In the genomic region with DNA sequence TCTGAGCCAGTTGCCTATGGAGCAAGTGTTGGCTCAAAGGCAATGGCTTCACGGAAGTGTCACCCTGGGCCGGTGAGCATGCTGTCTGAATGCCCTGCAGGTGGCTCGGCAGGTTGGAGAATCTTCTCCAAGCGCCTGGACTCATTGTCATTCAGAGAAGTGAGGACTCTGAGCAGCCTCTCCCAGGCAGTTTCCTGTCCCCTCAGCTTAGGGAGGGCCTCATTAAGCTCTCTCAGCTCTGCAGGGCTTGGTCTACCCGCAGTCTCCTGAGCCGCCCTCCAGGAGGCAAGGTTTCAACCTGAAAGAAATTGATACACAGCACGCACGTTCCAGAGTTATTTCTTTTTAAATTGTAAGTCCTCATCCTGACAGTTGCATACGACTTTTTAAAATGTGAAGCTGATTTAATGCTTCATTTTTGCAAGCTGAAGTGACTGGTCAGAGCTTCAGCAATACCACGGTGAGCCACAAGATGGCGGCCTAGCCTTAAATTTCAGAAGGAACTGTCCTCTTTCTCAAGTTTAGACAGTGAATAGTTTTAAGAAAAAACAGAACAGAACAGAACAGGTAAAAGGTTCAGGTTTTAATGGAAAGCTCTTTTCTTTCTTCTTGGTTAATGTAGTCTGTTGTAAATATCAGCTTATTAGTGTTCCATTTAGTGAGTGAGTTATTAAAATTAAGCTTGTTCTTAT, we compare ENCODE assay signal across 8 mouse cellular contexts. TPM values are rescaled to one million over a fixed set of nuclear protein-coding genes. Genes with fewer than 3 reads are reported as not detected.
A peak's percentile ranks its signal among the peaks of the same experiment; 100 is the strongest.
DNase-seq lines count a peak whose midpoint lies in the region; ATAC-seq lines count a peak whose summit lies in the region.

No protein-coding gene starts in this region.

- no peaks in the 10 kb centered on the region for H3K9me3 ChIP-seq in heart, embryonic 12.5 days (replicated peaks)
- H3K9me3 ChIP-seq in intestine, embryonic 15.5 days: no peaks in the 10 kb centered on the region
- no peaks in the 10 kb centered on the region for H3K9me3 ChIP-seq in midbrain, embryonic 12.5 days

- intact Hi-C loops in left cerebral cortex, postnatal 10 days (cut with DNase I): loop anchor here (5.0 to 10.0 kb wide), 2 partner anchors 811 to 1518 kb away; no protein-coding TSS in a partner anchor

- no peak overlapping the region for H3K4me2 ChIP-seq in heart, embryonic 12.5 days
- no peak overlapping the region for H3K4me2 ChIP-seq in intestine, embryonic 15.5 days (replicated peaks)
- H3K4me2 ChIP-seq in midbrain, embryonic 12.5 days (replicated peaks): no peak overlapping the region

- 22% methylated on average over 11 of the region's 11 CpGs for WGBS in heart, embryonic 12.5 days
- WGBS in intestine, embryonic 15.5 days: 17% methylated on average over 11 of the region's 11 CpGs
- 10% methylated on average over 11 of the region's 11 CpGs for WGBS in midbrain, embryonic 12.5 days

- H3K27me3 ChIP-seq in heart, embryonic 12.5 days (replicated peaks): no peaks in the 10 kb centered on the region
- no peaks in the 10 kb centered on the region for H3K27me3 ChIP-seq in intestine, embryonic 15.5 days (replicated peaks)
- no peaks in the 10 kb centered on the region for H3K27me3 ChIP-seq in midbrain, embryonic 12.5 days

- DNase-seq in heart, adult 8-10 months (ENCODE audit: low spot score): peak; percentile 64
- peak; percentile 70 for DNase-seq in cerebellum, adult 9-10 months
- DNase-seq in forelimb bud, embryonic 11.5 days (ENCODE audit: low read depth, low spot score): peak; percentile 70
- peak; percentile 76 for DNase-seq in left cerebral cortex, postnatal 10 days (ENCODE audit: extremely low spot score in 1 of 2, low spot score in 2 of 2)
- peak; percentile 38 for DNase-seq in spleen, adult 12 weeks (ENCODE audit: low spot score)

- H3K4me3 ChIP-seq in heart, embryonic 12.5 days: no peak overlapping the region
- no peak overlapping the region for H3K4me3 ChIP-seq in intestine, embryonic 15.5 days (replicated peaks)
- no peak overlapping the region for H3K4me3 ChIP-seq in midbrain, embryonic 12.5 days

- no peak overlapping the region for H3K9ac ChIP-seq in heart, embryonic 12.5 days
- no peak overlapping the region for H3K9ac ChIP-seq in intestine, embryonic 15.5 days
- no peak overlapping the region for H3K9ac ChIP-seq in midbrain, embryonic 12.5 days (replicated peaks)

- H3K27ac ChIP-seq in heart, embryonic 12.5 days (ENCODE audit: poor library complexity, severe bottlenecking): no peak overlapping the region
- no peak overlapping the region for H3K27ac ChIP-seq in intestine, embryonic 15.5 days
- no peak overlapping the region for H3K27ac ChIP-seq in midbrain, embryonic 12.5 days (replicated peaks)

- no peaks in the 10 kb centered on the region; the same call in 1 of the 2 replicates for H3K4me1 ChIP-seq in heart, embryonic 12.5 days (replicated peaks)
- H3K4me1 ChIP-seq in intestine, embryonic 15.5 days (replicated peaks): peaks cover 4% of the 10 kb centered on the region; the same call in 1 of the 2 replicates
- no peaks in the 10 kb centered on the region for H3K4me1 ChIP-seq in midbrain, embryonic 12.5 days

- peaks cover 6% of the 10 kb centered on the region for H3K36me3 ChIP-seq in heart, embryonic 12.5 days
- H3K36me3 ChIP-seq in intestine, embryonic 15.5 days: no peaks in the 10 kb centered on the region
- no peaks in the 10 kb centered on the region for H3K36me3 ChIP-seq in midbrain, embryonic 12.5 days

- no peak for ATAC-seq in heart, embryonic 12.5 days (ENCODE audit: insufficient number of reproducible peaks, low FRiP score)
- peak; percentile 86 for ATAC-seq in intestine, embryonic 15.5 days
- ATAC-seq in midbrain, embryonic 12.5 days (ENCODE audit: low FRiP score, low read depth): peak; percentile 64

RNA-seq across cellular contexts. Expression of gene Tdrd3, which starts 47.7 kb away (rescaled TPM):
- total RNA-seq in heart, adult 8-10 months (2022): 10 to 100 TPM; 23.5 to 29.5 (median 25.9) TPM
- polyA plus RNA-seq in heart, embryonic 12.5 days (2016; fragmentation: Nextera tagmentation; extraction: Ambion mirVana): 22.9 and 23.3 TPM in 2 replicates
- 19.4 and 22.3 TPM in 2 replicates for polyA plus RNA-seq in intestine, embryonic 15.5 days (2015; fragmentation: Nextera tagmentation; extraction: Ambion mirVana)
- 10 to 100 TPM; 28.2 to 35.1 TPM for total RNA-seq in left cerebral cortex, postnatal 10 days (2021)
- polyA plus RNA-seq in midbrain, embryonic 12.5 days (2016; fragmentation: Nextera tagmentation; extraction: Ambion mirVana): 39.4 and 40.8 TPM in 2 replicates
